Mouse (Mus musculus) kidney, adult 2 months (tissue): Measurements from ENCODE around the gene Dcaf8.

Experiments
- CTCF ChIP-seq: fragments of 200-500 bp; conservative IDR thresholded peaks from 2 replicates; pipeline ENCODE4 v1.5.1; 2011; ENCODE audit warnings: low read depth, mild to moderate bottlenecking, control low read depth, low read length, moderate library complexity, mixed read lengths; ENCODE audit not compliant: insufficient read depth, insufficient read length
- POLR2A ChIP-seq: fragments of 200-500 bp; IDR thresholded peaks from one replicate; pipeline ENCODE4 v1.6.1; 2011; ENCODE audit warnings: low read depth, low read length, control low read depth

GRCm38 (mm10) chr1:172129108-172129507 is 18.8 kb upstream of the Dcaf8 start:
- TF ChIP-seq CTCF, result peak; percentile 47; the same call in 1 of the 2 replicates
- no peak for TF ChIP-seq POLR2A
